Mouse (Mus musculus) kidney, adult 2 months (tissue): Measurements from ENCODE around the gene Ptprm.

Source experiments
- CTCF ChIP-seq: fragments of 200-500 bp; conservative IDR thresholded peaks from 2 replicates; pipeline ENCODE4 v1.5.1; 2011; ENCODE audit warnings: low read depth, mild to moderate bottlenecking, control low read depth, low read length, moderate library complexity, mixed read lengths; ENCODE audit not compliant: insufficient read depth, insufficient read length
- POLR2A ChIP-seq: fragments of 200-500 bp; IDR thresholded peaks from one replicate; pipeline ENCODE4 v1.6.1; 2011; ENCODE audit warnings: low read depth, low read length, control low read depth

GRCm38 (mm10) chr17:66880969-66881701 is 473.1 kb downstream of the Ptprm start:
- TF ChIP-seq POLR2A (no peak), CTCF (no peak; the same call in 1 of the 2 replicates)
